Mouse (Mus musculus): Measurements from ENCODE around the gene Rnasek. TPM values are rescaled to one million over a fixed set of nuclear protein-coding genes. Genes with fewer than 3 reads are reported as not detected.

The Rnasek gene
- polyA plus RNA-seq, 1 experiment from 2014 or later = 289 TPM

DNA sequence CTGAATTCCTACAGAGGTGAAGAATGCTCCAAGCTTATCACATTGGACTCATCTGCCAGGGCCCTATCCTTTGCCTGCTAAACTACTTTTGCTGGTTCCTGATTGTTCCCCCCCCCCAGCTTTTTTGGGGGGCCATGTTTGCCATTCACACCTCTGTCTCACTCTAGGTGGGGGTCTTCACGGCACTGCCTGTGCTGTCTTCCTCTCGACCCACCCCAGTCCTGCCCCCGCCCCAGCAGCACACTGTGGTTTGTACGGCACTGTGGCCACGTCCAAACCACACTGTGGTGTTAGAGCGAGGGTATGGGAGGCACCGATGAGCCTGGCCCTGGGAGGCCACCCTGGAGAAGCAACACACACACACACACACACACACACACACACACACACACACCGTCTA, 5.1 kb downstream of the Rnasek start:
- Histone ChIP-seq H3K9ac (replicated peaks) (no peak overlapping the region), H3K27ac (no peak overlapping the region), H3K4me3 (replicated peaks) (no peak overlapping the region), H3K4me1 (replicated peaks) (peaks cover 49% of the 10 kb centered on the region), H3K4me2 (replicated peaks) (no peak overlapping the region), H3K27me3 (peaks cover 16% of the 10 kb centered on the region), H3K9me3 (no peaks in the 10 kb centered on the region), H3K36me3 (peaks cover 18% of the 10 kb centered on the region)
- WGBS = 90% methylated on average over 7 of the region's 8 CpGs
- ATAC-seq = no peak

GRCm38 (mm10) chr11:70234037-70234436, 5.6 kb downstream of the Rnasek start:
- Histone ChIP-seq H3K4me1 (replicated peaks) (peaks cover 51% of the 10 kb centered on the region), H3K27me3 (peaks cover 20% of the 10 kb centered on the region), H3K9me3 (no peaks in the 10 kb centered on the region), H3K9ac (replicated peaks) (0 out of 2 replicates have a peak overlapping the region, but pooled peaks have one; percentile 33), H3K4me3 (replicated peaks) (no peak overlapping the region), H3K27ac (no peak overlapping the region), H3K36me3 (peaks cover 18% of the 10 kb centered on the region), H3K4me2 (replicated peaks) (no peak overlapping the region)
- no peak for ATAC-seq
- WGBS = 64% methylated on average over 5 of the region's 5 CpGs

DNA sequence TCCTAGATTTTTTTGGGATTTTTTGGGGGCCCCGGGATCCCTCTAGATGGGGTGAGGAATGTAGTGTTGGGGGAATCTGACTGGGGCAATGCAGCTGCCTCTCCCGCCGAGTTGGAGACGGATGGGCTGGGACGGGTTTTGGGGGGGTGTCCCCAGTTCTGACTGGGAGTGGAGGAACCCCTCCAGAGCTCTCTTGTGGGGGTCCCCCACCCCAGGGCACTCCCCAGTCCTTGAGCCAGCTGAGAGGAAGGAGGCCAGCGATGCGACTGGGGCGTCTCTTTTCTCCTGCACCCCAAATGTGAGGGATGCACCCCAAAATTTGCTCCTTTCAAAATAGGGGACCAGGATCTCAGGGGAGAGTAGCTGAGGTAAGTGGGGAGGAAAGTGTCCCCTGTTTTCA, 6.6 kb downstream of the Rnasek start:
- peaks cover 31% of the 10 kb centered on the region for H3K27me3 ChIP-seq
- WGBS = 47% methylated on average over 8 of the region's 8 CpGs
- no peak overlapping the region for H3K27ac ChIP-seq
- H3K36me3 ChIP-seq = peaks cover 18% of the 10 kb centered on the region
- peak overlapping the region; percentile 59 for H3K9ac ChIP-seq (replicated peaks)
- peak overlapping the region; percentile 33; the same call in 1 of the 2 replicates for H3K4me3 ChIP-seq (replicated peaks)
- no peak for ATAC-seq
- H3K4me1 ChIP-seq (replicated peaks) = peaks cover 47% of the 10 kb centered on the region
- H3K4me2 ChIP-seq (replicated peaks) = peak overlapping the region; percentile 52
- H3K9me3 ChIP-seq = no peaks in the 10 kb centered on the region

- Histone ChIP-seq H3K9ac (replicated peaks) (peak overlapping the region; percentile 59), H3K27ac (no peak overlapping the region), H3K4me1 (replicated peaks) (peaks cover 47% of the 10 kb centered on the region), H3K36me3 (peaks cover 18% of the 10 kb centered on the region), H3K9me3 (no peaks in the 10 kb centered on the region), H3K27me3 (peaks cover 35% of the 10 kb centered on the region), H3K4me3 (replicated peaks) (peak overlapping the region; percentile 33), H3K4me2 (replicated peaks) (peak overlapping the region; percentile 52)
- WGBS = 8% methylated on average over 10 of the region's 10 CpGs
- ATAC-seq = no peak
Observed at GRCm38 (mm10) chr11:70232546-70232945, 7.1 kb downstream of the Rnasek start.

- Histone ChIP-seq H3K4me2 (replicated peaks) (peak overlapping the region; percentile 47), H3K4me3 (replicated peaks) (peak overlapping the region; percentile 28), H3K9me3 (no peaks in the 10 kb centered on the region), H3K36me3 (peaks cover 11% of the 10 kb centered on the region), H3K27me3 (peaks cover 58% of the 10 kb centered on the region), H3K9ac (replicated peaks) (no peak overlapping the region), H3K4me1 (replicated peaks) (peaks cover 43% of the 10 kb centered on the region), H3K27ac (no peak overlapping the region)
- ATAC-seq = peak; percentile 44; the same call in 1 of the 2 replicates
- under 1% methylated on average over 32 of the region's 32 CpGs for WGBS
Observed at GRCm38 (mm10) chr11:70230239-70230727, 9.4 kb downstream of the Rnasek start.

GRCm38 (mm10) chr11:70229260-70230010, 10.2 kb downstream of the Rnasek start, which contains the start of gene Bcl6b:
Gene Bcl6b (minus strand): TSS chr11:70229798.
- peaks cover 3% of the 10 kb centered on the region; the same call in 1 of the 2 replicates for H3K36me3 ChIP-seq
- peaks cover 43% of the 10 kb centered on the region for H3K4me1 ChIP-seq (replicated peaks)
- H3K4me3 ChIP-seq (replicated peaks) = peak within 1 kb of the TSS; percentile 28
- WGBS = 2% methylated on average over 39 of the region's 39 CpGs
- peak within 1 kb of the TSS; percentile 28 for H3K9ac ChIP-seq (replicated peaks)
- H3K27ac ChIP-seq = no peak within 1 kb of the TSS
- H3K9me3 ChIP-seq = no peaks in the 10 kb centered on the region
- H3K4me2 ChIP-seq (replicated peaks) = peak within 1 kb of the TSS; percentile 47
- ATAC-seq = peak; percentile 22; the same call in 1 of the 2 replicates
- peaks cover 65% of the 10 kb centered on the region for H3K27me3 ChIP-seq

DNA sequence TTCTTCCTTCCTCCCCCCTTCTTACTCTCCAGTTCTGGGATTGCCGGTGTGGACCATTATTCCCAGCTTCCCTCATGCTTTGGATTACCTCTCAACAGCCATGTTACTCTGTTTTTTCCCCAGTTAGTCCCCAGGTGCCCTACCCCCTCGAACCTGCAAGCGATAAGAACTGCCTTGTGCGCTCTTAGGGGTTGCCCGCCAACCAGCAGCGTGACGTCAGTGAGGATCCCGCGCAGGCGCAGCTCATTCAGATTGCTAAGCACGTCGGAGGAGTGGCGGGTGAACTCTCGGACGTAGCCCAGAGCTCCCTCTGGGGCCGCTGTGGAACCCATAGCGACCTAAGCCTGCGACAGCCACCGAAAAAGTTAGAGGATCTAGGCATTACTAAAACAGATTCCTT, 10.8 kb downstream of the Rnasek start:
- under 1% methylated on average over 19 of the region's 19 CpGs for WGBS
- Histone ChIP-seq H3K4me2 (replicated peaks) (peak overlapping the region; percentile 47), H3K27ac (no peak overlapping the region), H3K9ac (replicated peaks) (peak overlapping the region; percentile 28), H3K4me1 (replicated peaks) (peaks cover 43% of the 10 kb centered on the region), H3K36me3 (no peaks in the 10 kb centered on the region), H3K4me3 (replicated peaks) (peak overlapping the region; percentile 28), H3K9me3 (no peaks in the 10 kb centered on the region), H3K27me3 (peaks cover 71% of the 10 kb centered on the region)
- peak; percentile 68 for ATAC-seq

GRCm38 (mm10) chr11:70227661-70228245, 11.9 kb downstream of the Rnasek start:
- no peaks in the 10 kb centered on the region for H3K36me3 ChIP-seq
- H3K27me3 ChIP-seq = peaks cover 74% of the 10 kb centered on the region
- no peak overlapping the region for H3K27ac ChIP-seq
- H3K4me2 ChIP-seq (replicated peaks) = peak overlapping the region; percentile 47
- no peak overlapping the region for H3K9ac ChIP-seq (replicated peaks)
- no peak overlapping the region for H3K4me3 ChIP-seq (replicated peaks)
- H3K9me3 ChIP-seq = no peaks in the 10 kb centered on the region
- WGBS = 94% methylated on average over 4 of the region's 4 CpGs
- H3K4me1 ChIP-seq (replicated peaks) = peaks cover 37% of the 10 kb centered on the region
- no peak for ATAC-seq

- Histone ChIP-seq H3K27ac (no peak overlapping the region), H3K4me2 (replicated peaks) (peak overlapping the region; percentile 45), H3K9ac (replicated peaks) (no peak overlapping the region), H3K4me3 (replicated peaks) (no peak overlapping the region; the same call in 1 of the 2 replicates), H3K36me3 (no peaks in the 10 kb centered on the region), H3K9me3 (no peaks in the 10 kb centered on the region), H3K4me1 (replicated peaks) (peaks cover 35% of the 10 kb centered on the region), H3K27me3 (peaks cover 74% of the 10 kb centered on the region)
- ATAC-seq = no peak
- WGBS = 41% methylated on average over 5 of the region's 5 CpGs
Observed at GRCm38 (mm10) chr11:70227126-70227525, 12.5 kb downstream of the Rnasek start.

DNA sequence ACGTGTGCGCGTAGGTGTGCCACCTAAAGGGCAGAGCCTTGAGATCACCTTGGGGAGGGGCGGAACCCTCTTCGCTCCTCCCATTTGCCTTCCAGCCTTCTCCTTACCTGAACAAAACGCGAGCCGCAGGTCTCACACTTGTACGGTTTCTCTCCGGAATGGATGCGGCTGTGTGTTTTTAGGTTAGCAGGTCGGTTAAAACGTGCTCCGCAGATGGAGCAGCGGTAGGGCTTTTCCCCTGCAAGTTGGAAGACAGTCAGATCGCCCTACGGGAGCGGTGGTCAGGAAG, 13.1 kb downstream of the Rnasek start:
- Histone ChIP-seq H3K4me1 (replicated peaks) (peaks cover 41% of the 10 kb centered on the region), H3K4me2 (replicated peaks) (peak overlapping the region; percentile 45), H3K36me3 (no peaks in the 10 kb centered on the region), H3K27ac (no peak overlapping the region), H3K27me3 (peaks cover 74% of the 10 kb centered on the region), H3K9ac (replicated peaks) (peak overlapping the region; percentile 34; the same call in 1 of the 2 replicates), H3K9me3 (no peaks in the 10 kb centered on the region), H3K4me3 (replicated peaks) (peak overlapping the region; percentile 29)
- 8% methylated on average over 18 of the region's 18 CpGs for WGBS
- no peak for ATAC-seq

DNA sequence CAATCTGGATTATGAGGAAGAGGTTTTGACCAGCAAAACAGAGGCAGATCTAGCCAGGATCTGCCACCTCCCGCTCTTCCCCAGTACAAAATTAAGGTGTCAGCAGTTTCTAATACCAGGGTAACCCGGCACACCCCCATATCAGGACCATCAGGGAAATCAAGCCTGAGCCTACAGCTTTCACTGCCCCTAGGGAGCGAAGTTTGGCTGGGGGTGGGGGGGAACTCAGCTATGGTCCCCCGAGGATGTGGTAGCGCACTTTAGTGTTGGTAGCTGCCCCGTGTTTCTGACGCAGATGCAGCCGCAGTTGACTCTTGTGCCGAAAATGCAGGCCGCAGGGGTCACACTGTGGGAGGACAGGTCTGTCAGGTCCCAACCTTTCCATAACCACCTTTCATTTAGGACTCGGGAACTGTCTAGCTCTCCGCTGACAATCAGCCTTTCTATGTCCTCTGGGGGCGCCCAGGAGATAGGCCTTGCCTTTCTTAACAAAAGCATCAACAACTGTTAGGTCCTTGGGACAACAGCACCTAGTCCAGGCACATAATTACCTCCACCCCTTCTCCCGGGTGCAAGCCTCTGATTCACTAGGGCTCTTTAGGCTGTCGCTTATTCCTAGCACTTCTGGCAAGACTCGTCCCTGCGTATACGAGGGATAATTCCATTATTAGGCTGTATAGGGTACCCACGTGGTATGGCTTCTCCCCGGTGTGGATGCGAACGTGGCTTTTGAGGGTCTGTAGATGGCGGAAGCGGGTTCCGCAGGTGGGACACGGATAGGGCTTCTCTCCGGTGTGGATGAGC, 13.6 kb downstream of the Rnasek start:
- Histone ChIP-seq H3K27me3 (peaks cover 73% of the 10 kb centered on the region), H3K9me3 (no peaks in the 10 kb centered on the region), H3K4me3 (replicated peaks) (peak overlapping the region; percentile 29), H3K4me2 (replicated peaks) (peak overlapping the region; percentile 45), H3K36me3 (no peaks in the 10 kb centered on the region), H3K9ac (replicated peaks) (peak overlapping the region; percentile 34; the same call in 1 of the 2 replicates), H3K4me1 (replicated peaks) (peaks cover 43% of the 10 kb centered on the region), H3K27ac (no peak overlapping the region)
- no peak for ATAC-seq
- 20% methylated on average over 27 of the region's 27 CpGs for WGBS

- Histone ChIP-seq H3K36me3 (no peaks in the 10 kb centered on the region), H3K4me1 (replicated peaks) (peaks cover 44% of the 10 kb centered on the region), H3K4me2 (replicated peaks) (no peak overlapping the region), H3K27me3 (peaks cover 51% of the 10 kb centered on the region), H3K9ac (replicated peaks) (no peak overlapping the region), H3K27ac (no peak overlapping the region), H3K9me3 (no peaks in the 10 kb centered on the region), H3K4me3 (replicated peaks) (no peak overlapping the region)
- no peak for ATAC-seq
- 90% methylated on average over 9 of the region's 9 CpGs for WGBS
Observed at GRCm38 (mm10) chr11:70223724-70224123, 15.9 kb downstream of the Rnasek start.
